Mouse (Mus musculus): ENCODE data around the gene Cstad. TPM values are rescaled to one million over a fixed set of nuclear protein-coding genes. Genes with fewer than 3 reads are reported as not detected.

Gene Cstad
- polyA plus RNA-seq, 1 experiment from 2014 or later: 2.1 TPM

GRCm38 (mm10) chr2:30654158-30654557 is 59.3 kb downstream of the Cstad start:
- H3K4me3 ChIP-seq (replicated peaks; ENCODE audit: low read depth, low read length): no peak overlapping the region
- no peak for TF ChIP-seq CTCF (IDR thresholded peaks at IDR 0.05; ENCODE audit: low read depth)
- H3K9ac ChIP-seq (ENCODE audit: low read depth, low read length): no peak overlapping the region
- DNase-seq (ENCODE audit: low spot score) (no peak), ATAC-seq (replicated peaks; ENCODE audit: low FRiP score, low read depth) (no peak)
- WGBS: 66% methylated on average over 9 of the region's 9 CpGs
- no peaks in the 10 kb centered on the region for H3K9me3 ChIP-seq (replicated peaks; ENCODE audit: low read length)
- no peak overlapping the region for H3K4me2 ChIP-seq (ENCODE audit: low read length)
- peaks cover 47% of the 10 kb centered on the region for H3K4me1 ChIP-seq (replicated peaks; ENCODE audit: insufficient read depth, low read length)
- no peaks in the 10 kb centered on the region for H3K36me3 ChIP-seq (ENCODE audit: insufficient read depth, low read length)
- no peaks in the 10 kb centered on the region for H3K27me3 ChIP-seq (ENCODE audit: insufficient read depth, low read length)
- H3K27ac ChIP-seq: peak overlapping the region; percentile 81

GRCm38 (mm10) chr2:30654582-30654981 is 59.7 kb downstream of the Cstad start:
- Histone ChIP-seq H3K27ac (peak overlapping the region; percentile 81), H3K4me3 (replicated peaks; ENCODE audit: low read depth, low read length) (no peak overlapping the region), H3K27me3 (ENCODE audit: insufficient read depth, low read length) (no peaks in the 10 kb centered on the region), H3K36me3 (ENCODE audit: insufficient read depth, low read length) (no peaks in the 10 kb centered on the region), H3K4me1 (replicated peaks; ENCODE audit: insufficient read depth, low read length) (peaks cover 52% of the 10 kb centered on the region), H3K4me2 (ENCODE audit: low read length) (no peak overlapping the region), H3K9ac (ENCODE audit: low read depth, low read length) (no peak overlapping the region), H3K9me3 (replicated peaks; ENCODE audit: low read length) (no peaks in the 10 kb centered on the region)
- ATAC-seq (replicated peaks; ENCODE audit: low FRiP score, low read depth) (no peak), DNase-seq (ENCODE audit: low spot score) (no peak)
- WGBS: 64% methylated on average over 6 of the region's 6 CpGs
- TF ChIP-seq CTCF (IDR thresholded peaks at IDR 0.05; ENCODE audit: low read depth): peak; percentile 26; the same call in 1 of the 2 replicates

DNA sequence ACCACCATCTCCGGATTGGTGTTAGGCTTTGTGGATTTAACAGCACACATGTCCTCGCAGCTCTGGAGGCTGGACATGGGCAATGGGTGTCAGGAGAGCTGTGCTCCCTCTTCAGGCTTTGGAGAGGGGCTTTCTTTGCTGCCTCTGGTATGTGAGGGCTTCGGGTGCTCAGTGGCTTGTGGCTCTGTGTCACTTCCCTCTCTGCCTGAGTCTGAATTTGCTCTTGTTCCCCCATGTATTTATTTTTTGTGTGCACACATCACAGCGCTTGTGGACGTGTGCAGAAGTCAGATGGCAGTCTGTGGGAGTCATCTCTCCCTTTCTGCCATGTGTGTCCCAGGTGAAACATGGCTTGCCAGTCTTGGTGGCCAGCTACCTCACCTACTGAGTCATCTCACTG is 60.9 kb downstream of the Cstad start:
- Histone ChIP-seq H3K9ac (ENCODE audit: low read depth, low read length) (no peak overlapping the region), H3K4me3 (replicated peaks; ENCODE audit: low read depth, low read length) (no peak overlapping the region), H3K36me3 (ENCODE audit: insufficient read depth, low read length) (no peaks in the 10 kb centered on the region), H3K4me1 (replicated peaks; ENCODE audit: insufficient read depth, low read length) (peaks cover 63% of the 10 kb centered on the region), H3K4me2 (ENCODE audit: low read length) (no peak overlapping the region), H3K27ac (no peak overlapping the region), H3K27me3 (ENCODE audit: insufficient read depth, low read length) (no peaks in the 10 kb centered on the region), H3K9me3 (replicated peaks; ENCODE audit: low read length) (no peaks in the 10 kb centered on the region)
- DNase-seq (ENCODE audit: low spot score) (no peak), ATAC-seq (replicated peaks; ENCODE audit: low FRiP score, low read depth) (no peak)
- no peak for TF ChIP-seq CTCF (IDR thresholded peaks at IDR 0.05; ENCODE audit: low read depth)
- 70% methylated on average over 5 of the region's 5 CpGs for WGBS

GRCm38 (mm10) chr2:30656711-30657555 is 62.1 kb downstream of the Cstad start:
- peak; percentile 40 for DNase-seq (ENCODE audit: low spot score)
- Histone ChIP-seq H3K4me3 (replicated peaks; ENCODE audit: low read depth, low read length) (no peak overlapping the region), H3K27ac (peak overlapping the region; percentile 98), H3K4me2 (ENCODE audit: low read length) (no peak overlapping the region), H3K27me3 (ENCODE audit: insufficient read depth, low read length) (no peaks in the 10 kb centered on the region), H3K4me1 (replicated peaks; ENCODE audit: insufficient read depth, low read length) (peaks cover 68% of the 10 kb centered on the region), H3K9me3 (replicated peaks; ENCODE audit: low read length) (no peaks in the 10 kb centered on the region), H3K9ac (ENCODE audit: low read depth, low read length) (0 out of 2 replicates have a peak overlapping the region, but pooled peaks have one; percentile 14), H3K36me3 (ENCODE audit: insufficient read depth, low read length) (no peaks in the 10 kb centered on the region)
- WGBS: 29% methylated on average over 13 of the region's 13 CpGs
- ATAC-seq (replicated peaks; ENCODE audit: low FRiP score, low read depth): no peak
- no peak for TF ChIP-seq CTCF (IDR thresholded peaks at IDR 0.05; ENCODE audit: low read depth)

GRCm38 (mm10) chr2:30657674-30658479 is 63.0 kb downstream of the Cstad start:
- peak overlapping the region; percentile 26 for H3K4me3 ChIP-seq (replicated peaks; ENCODE audit: low read depth, low read length)
- H3K27me3 ChIP-seq (ENCODE audit: insufficient read depth, low read length): no peaks in the 10 kb centered on the region
- DNase-seq (ENCODE audit: low spot score): peak; percentile 91
- ATAC-seq (replicated peaks; ENCODE audit: low FRiP score, low read depth): peak; percentile 61
- peaks cover 62% of the 10 kb centered on the region for H3K4me1 ChIP-seq (replicated peaks; ENCODE audit: insufficient read depth, low read length)
- H3K4me2 ChIP-seq (ENCODE audit: low read length): peak overlapping the region; percentile 71
- peak overlapping the region; percentile 73 for H3K9ac ChIP-seq (ENCODE audit: low read depth, low read length)
- 1% methylated on average over 42 of the region's 42 CpGs for WGBS
- TF ChIP-seq CTCF (IDR thresholded peaks at IDR 0.05; ENCODE audit: low read depth): no peak
- H3K9me3 ChIP-seq (replicated peaks; ENCODE audit: low read length): no peaks in the 10 kb centered on the region
- H3K27ac ChIP-seq: peak overlapping the region; percentile 98
- no peaks in the 10 kb centered on the region for H3K36me3 ChIP-seq (ENCODE audit: insufficient read depth, low read length)

DNA sequence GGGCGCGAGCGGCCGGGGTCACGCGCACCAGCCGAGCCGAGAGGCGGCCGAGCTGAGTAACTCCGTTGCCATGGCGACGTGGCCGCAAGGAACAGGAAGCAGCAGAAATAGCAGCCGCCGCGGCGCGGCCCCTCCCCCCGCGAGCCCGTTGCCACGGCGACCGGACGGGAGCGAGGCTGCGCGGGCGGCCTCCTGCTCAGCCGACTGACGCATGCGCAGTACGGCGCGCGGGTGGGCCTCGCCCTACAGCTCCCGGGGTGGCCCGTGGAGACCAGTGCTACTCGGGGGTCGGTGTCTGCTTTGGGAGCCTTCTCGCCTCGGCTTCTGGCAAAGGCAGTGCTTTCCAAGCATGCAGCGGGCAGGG is 63.6 kb downstream of the Cstad start:
- Histone ChIP-seq H3K27me3 (ENCODE audit: insufficient read depth, low read length) (no peaks in the 10 kb centered on the region), H3K4me1 (replicated peaks; ENCODE audit: insufficient read depth, low read length) (peaks cover 58% of the 10 kb centered on the region), H3K9ac (ENCODE audit: low read depth, low read length) (peak overlapping the region; percentile 73), H3K4me3 (replicated peaks; ENCODE audit: low read depth, low read length) (peak overlapping the region; percentile 26), H3K27ac (peak overlapping the region; percentile 98), H3K36me3 (ENCODE audit: insufficient read depth, low read length) (no peaks in the 10 kb centered on the region), H3K9me3 (replicated peaks; ENCODE audit: low read length) (no peaks in the 10 kb centered on the region), H3K4me2 (ENCODE audit: low read length) (peak overlapping the region; percentile 71)
- DNase-seq (ENCODE audit: low spot score) (peak; percentile 98), ATAC-seq (replicated peaks; ENCODE audit: low FRiP score, low read depth) (peak; percentile 80)
- WGBS: under 1% methylated on average over 45 of the region's 45 CpGs
- TF ChIP-seq CTCF (IDR thresholded peaks at IDR 0.05; ENCODE audit: low read depth): no peak

Other genes with a start within 250 kb of the Cstad start
- 65.1 and 66.4 TPM in 2 replicates for gene Sh3glb2, start 235.7 kb upstream of the Cstad start, polyA plus RNA-seq (2015; fragmentation: Nextera tagmentation; extraction: Ambion mirVana)
- gene Miga2, start 230.8 kb upstream of the Cstad start, polyA plus RNA-seq (2015; fragmentation: Nextera tagmentation; extraction: Ambion mirVana): 22.2 and 22.8 TPM in 2 replicates
- gene Dolpp1, start 202.8 kb upstream of the Cstad start, polyA plus RNA-seq (2015; fragmentation: Nextera tagmentation; extraction: Ambion mirVana): 23.4 and 24.5 TPM in 2 replicates
- 42.9 and 49.2 TPM in 2 replicates for gene Crat, start 179.2 kb upstream of the Cstad start, polyA plus RNA-seq (2015; fragmentation: Nextera tagmentation; extraction: Ambion mirVana)
- gene Ptpa, start 179.0 kb upstream of the Cstad start, polyA plus RNA-seq (2015; fragmentation: Nextera tagmentation; extraction: Ambion mirVana): 131 and 142 TPM in 2 replicates
- gene Ier5l, start 120.8 kb upstream of the Cstad start, polyA plus RNA-seq (2015; fragmentation: Nextera tagmentation; extraction: Ambion mirVana): 3.5 and 8.1 TPM in 2 replicates
- 4.6 TPM in 2 replicates for gene 1700001O22Rik, start 208.6 kb downstream of the Cstad start, polyA plus RNA-seq (2015; fragmentation: Nextera tagmentation; extraction: Ambion mirVana)
- gene Ntmt1, start 212.8 kb downstream of the Cstad start, polyA plus RNA-seq (2015; fragmentation: Nextera tagmentation; extraction: Ambion mirVana): 77.4 and 81.4 TPM in 2 replicates
- 26.1 and 26.9 TPM in 2 replicates for gene Asb6, start 235.3 kb downstream of the Cstad start, polyA plus RNA-seq (2015; fragmentation: Nextera tagmentation; extraction: Ambion mirVana)
- 5.8 and 6.9 TPM in 2 replicates for gene Prrx2, start 239.9 kb downstream of the Cstad start, polyA plus RNA-seq (2015; fragmentation: Nextera tagmentation; extraction: Ambion mirVana)

Data from kidney, postnatal 0 days (tissue).